Mouse (Mus musculus) cortical plate, adult 2 months (tissue): ENCODE results near the gene Tmem220.

ENCODE experiments used
- CTCF ChIP-seq: fragments of 200-500 bp; IDR thresholded peaks from 2 replicates; pipeline ENCODE4 v1.5.1; 2011; ENCODE audit warnings: mild to moderate bottlenecking, control low read depth, low read length; ENCODE audit not compliant: insufficient read depth; ENCODE audit errors: extremely low read depth
- POLR2A ChIP-seq: fragments of 200-500 bp; IDR thresholded peaks from 2 replicates; pipeline ENCODE4 v1.6.1; 2011; ENCODE audit warnings: mild to moderate bottlenecking, low read length, control low read depth; ENCODE audit not compliant: insufficient read depth; ENCODE audit errors: extremely low read depth

DNA sequence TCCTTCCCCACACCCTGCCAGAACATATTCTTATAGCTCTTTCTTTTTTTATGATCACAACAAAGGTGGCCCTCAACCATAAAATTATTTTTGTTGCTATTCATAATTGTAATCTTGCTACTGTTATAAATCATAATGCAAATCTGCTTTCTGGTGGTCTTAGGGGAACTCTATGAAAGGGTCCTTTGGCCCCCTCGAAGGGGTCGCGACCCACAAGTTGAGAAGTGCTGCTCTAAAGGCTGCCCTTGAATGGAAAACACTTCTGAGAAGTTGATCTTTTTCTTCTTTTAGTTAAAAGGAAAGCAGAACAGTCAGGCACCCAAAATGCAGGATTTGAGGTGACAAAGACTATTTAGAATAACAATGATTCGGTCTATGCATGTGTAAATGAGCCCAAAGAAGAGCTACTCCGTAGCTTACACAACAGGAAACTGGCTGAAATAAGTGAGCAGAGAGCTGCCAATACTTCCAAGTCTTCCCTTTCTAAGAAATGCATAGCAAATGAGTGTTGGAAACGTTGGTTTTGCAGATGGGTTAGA lies 1.1 kb upstream of the Tmem220 start:
- TF ChIP-seq CTCF = no peak
- no peak for TF ChIP-seq POLR2A
